Mouse (Mus musculus) hindbrain, embryonic 13.5 days (tissue): ENCODE results near the gene Ccl6. TPM values are rescaled to one million over a fixed set of nuclear protein-coding genes. Genes with fewer than 3 reads are reported as not detected.

ENCODE experiments used
- ATAC-seq: fragments of 200-750 bp; cut with Nextera tagmentation; 2 replicates; pipeline ENCODE4 v1.8.0; 2017; ENCODE audit warnings: moderate TSS enrichment; ENCODE audit not compliant: low FRiP score
- H3K27ac ChIP-seq: fragments of 300-500 bp; sonication (generic); 2 replicates; pipeline ENCODE4 v1.5.1; 2015; ENCODE audit warnings: inconsistent platforms, mild to moderate bottlenecking, moderate library complexity
- H3K27me3 ChIP-seq: fragments of 300-500 bp; sonication (generic); 2 replicates; pipeline ENCODE4 v1.6.1; 2015; ENCODE audit warnings: mild to moderate bottlenecking, inconsistent platforms
- H3K36me3 ChIP-seq: fragments of 300-500 bp; sonication (generic); 2 replicates; pipeline ENCODE4 v1.6.1; 2015; ENCODE audit warnings: mild to moderate bottlenecking, inconsistent platforms
- H3K4me1 ChIP-seq: fragments of 300-500 bp; sonication (generic); replicated peaks from 2 replicates; pipeline ENCODE4 v1.6.1; 2015; ENCODE audit warnings: inconsistent platforms
- H3K4me2 ChIP-seq: fragments of 300-500 bp; sonication (generic); 2 replicates; pipeline ENCODE4 v1.6.1; 2015; ENCODE audit warnings: inconsistent platforms, mild to moderate bottlenecking, moderate library complexity
- H3K4me3 ChIP-seq: fragments of 300-500 bp; sonication (generic); 2 replicates; pipeline ENCODE4 v1.5.1; 2015; ENCODE audit warnings: mild to moderate bottlenecking, inconsistent platforms
- H3K9ac ChIP-seq: fragments of 300-500 bp; sonication (generic); 2 replicates; pipeline ENCODE4 v1.6.1; 2015; ENCODE audit warnings: mild to moderate bottlenecking, inconsistent platforms
- H3K9me3 ChIP-seq: fragments of 300-500 bp; sonication (generic); 2 replicates; pipeline ENCODE4 v1.6.1; 2016; ENCODE audit warnings: inconsistent platforms
- WGBS: fragments of 180-500 bp; shearing (Covaris S2); methylation state at CpG from one replicate; pipeline ENCODE4 v1.1.7; 2015; 5-methylcytosine and 5-hydroxymethylcytosine counted together
- polyA plus RNA-seq: library from polyadenylated mRNA; unstranded; fragments of >200 nt; fragmentation: Nextera tagmentation; extraction: Ambion mirVana; gene quantifications from 2 replicates; pipeline ENCODE4 v1.2.1, GENCODE M21; 2015

Gene Ccl6
- polyA plus RNA-seq, 1 experiment from 2014 or later: 2.7 TPM

- no peak overlapping the region for H3K9ac ChIP-seq
- H3K27me3 ChIP-seq: no peaks in the 10 kb centered on the region
- no peak for ATAC-seq
- H3K27ac ChIP-seq: no peak overlapping the region
- no peak overlapping the region for H3K4me2 ChIP-seq
- WGBS: 81% methylated on average over 1 of the region's 1 CpGs
- no peak overlapping the region for H3K4me3 ChIP-seq
- no peaks in the 10 kb centered on the region for H3K4me1 ChIP-seq
- no peaks in the 10 kb centered on the region for H3K36me3 ChIP-seq
- H3K9me3 ChIP-seq: no peaks in the 10 kb centered on the region
These were observed 26.1 kb upstream of the Ccl6 start for GRCm38 (mm10) chr11:83619037-83619436.

GRCm38 (mm10) chr11:83618238-83618637 is 25.4 kb upstream of the Ccl6 start:
- H3K4me1 ChIP-seq: no peaks in the 10 kb centered on the region
- WGBS: 56% methylated on average over 5 of the region's 5 CpGs
- H3K27ac ChIP-seq: no peak overlapping the region
- H3K9me3 ChIP-seq: no peaks in the 10 kb centered on the region
- no peak overlapping the region for H3K9ac ChIP-seq
- ATAC-seq: no peak
- no peak overlapping the region for H3K4me2 ChIP-seq
- no peaks in the 10 kb centered on the region for H3K27me3 ChIP-seq
- H3K36me3 ChIP-seq: no peaks in the 10 kb centered on the region
- H3K4me3 ChIP-seq: no peak overlapping the region

GRCm38 (mm10) chr11:83616586-83616985 is 23.7 kb upstream of the Ccl6 start:
- ATAC-seq: no peak
- H3K4me2 ChIP-seq: no peak overlapping the region
- no peak overlapping the region for H3K9ac ChIP-seq
- H3K27me3 ChIP-seq: no peaks in the 10 kb centered on the region
- no peaks in the 10 kb centered on the region for H3K9me3 ChIP-seq
- 96% methylated on average over 1 of the region's 1 CpGs for WGBS
- no peaks in the 10 kb centered on the region for H3K4me1 ChIP-seq
- no peak overlapping the region for H3K4me3 ChIP-seq
- H3K27ac ChIP-seq: no peak overlapping the region
- H3K36me3 ChIP-seq: no peaks in the 10 kb centered on the region

- ATAC-seq: no peak
- no peaks in the 10 kb centered on the region for H3K27me3 ChIP-seq
- no peaks in the 10 kb centered on the region for H3K36me3 ChIP-seq
- no peak overlapping the region for H3K4me2 ChIP-seq
- H3K4me3 ChIP-seq: no peak overlapping the region
- H3K9ac ChIP-seq: no peak overlapping the region
- no peak overlapping the region for H3K27ac ChIP-seq
- H3K4me1 ChIP-seq: no peaks in the 10 kb centered on the region
- H3K9me3 ChIP-seq: no peaks in the 10 kb centered on the region
- 92% methylated on average over 2 of the region's 2 CpGs for WGBS
These were observed 18.0 kb upstream of the Ccl6 start for GRCm38 (mm10) chr11:83610900-83611299.

GRCm38 (mm10) chr11:83606396-83606795 is 13.5 kb upstream of the Ccl6 start:
- H3K4me2 ChIP-seq: no peak overlapping the region
- WGBS: 63% methylated on average over 1 of the region's 1 CpGs
- no peaks in the 10 kb centered on the region for H3K36me3 ChIP-seq

GRCm38 (mm10) chr11:83605535-83605934 is 12.6 kb upstream of the Ccl6 start:
- Histone ChIP-seq H3K27me3 (no peaks in the 10 kb centered on the region), H3K9ac (no peak overlapping the region), H3K9me3 (no peaks in the 10 kb centered on the region), H3K4me3 (no peak overlapping the region), H3K4me2 (no peak overlapping the region), H3K4me1 (no peaks in the 10 kb centered on the region), H3K27ac (no peak overlapping the region), H3K36me3 (no peaks in the 10 kb centered on the region)
- ATAC-seq: no peak
- WGBS: 90% methylated on average over 3 of the region's 3 CpGs

More at GRCm38 (mm10) chr11:83606396-83606795, 13.5 kb upstream of the Ccl6 start:
- ATAC-seq: no peak
- H3K27me3 ChIP-seq: no peaks in the 10 kb centered on the region
- no peaks in the 10 kb centered on the region for H3K9me3 ChIP-seq
- no peaks in the 10 kb centered on the region for H3K4me1 ChIP-seq
- H3K9ac ChIP-seq: no peak overlapping the region
- no peak overlapping the region for H3K4me3 ChIP-seq
- H3K27ac ChIP-seq: no peak overlapping the region

- no peak for ATAC-seq
- 93% methylated on average over 4 of the region's 4 CpGs for WGBS
- no peaks in the 10 kb centered on the region for H3K4me1 ChIP-seq
- no peak overlapping the region for H3K9ac ChIP-seq
- no peaks in the 10 kb centered on the region for H3K27me3 ChIP-seq
- H3K27ac ChIP-seq: no peak overlapping the region
- H3K4me3 ChIP-seq: no peak overlapping the region
- no peaks in the 10 kb centered on the region for H3K9me3 ChIP-seq
- H3K36me3 ChIP-seq: no peaks in the 10 kb centered on the region
- H3K4me2 ChIP-seq: no peak overlapping the region
These were observed 11.8 kb upstream of the Ccl6 start for GRCm38 (mm10) chr11:83604698-83605097.

GRCm38 (mm10) chr11:83603399-83603798 is 10.5 kb upstream of the Ccl6 start:
- Histone ChIP-seq H3K4me2 (no peak overlapping the region), H3K36me3 (no peaks in the 10 kb centered on the region), H3K27me3 (no peaks in the 10 kb centered on the region), H3K9ac (no peak overlapping the region), H3K9me3 (no peaks in the 10 kb centered on the region), H3K27ac (no peak overlapping the region), H3K4me3 (no peak overlapping the region), H3K4me1 (no peaks in the 10 kb centered on the region)
- 91% methylated on average over 3 of the region's 3 CpGs for WGBS
- no peak for ATAC-seq

- Histone ChIP-seq H3K9ac (no peak overlapping the region), H3K36me3 (no peaks in the 10 kb centered on the region), H3K4me3 (no peak overlapping the region), H3K4me1 (no peaks in the 10 kb centered on the region), H3K9me3 (no peaks in the 10 kb centered on the region), H3K27me3 (no peaks in the 10 kb centered on the region), H3K27ac (no peak overlapping the region), H3K4me2 (no peak overlapping the region)
- 88% methylated on average over 2 of the region's 2 CpGs for WGBS
- no peak for ATAC-seq
These were observed 7.7 kb upstream of the Ccl6 start for GRCm38 (mm10) chr11:83600576-83600975.

- H3K4me3 ChIP-seq: no peak overlapping the region
- no peak overlapping the region for H3K9ac ChIP-seq
- H3K27ac ChIP-seq: no peak overlapping the region
- H3K4me1 ChIP-seq: no peaks in the 10 kb centered on the region
- ATAC-seq: no peak
- H3K27me3 ChIP-seq: no peaks in the 10 kb centered on the region
- 94% methylated on average over 3 of the region's 3 CpGs for WGBS
- no peaks in the 10 kb centered on the region for H3K36me3 ChIP-seq
- H3K4me2 ChIP-seq: no peak overlapping the region
- no peaks in the 10 kb centered on the region for H3K9me3 ChIP-seq
These were observed 6.1 kb upstream of the Ccl6 start for GRCm38 (mm10) chr11:83598991-83599390.

GRCm38 (mm10) chr11:83598207-83598837 is 5.4 kb upstream of the Ccl6 start:
- no peaks in the 10 kb centered on the region for H3K4me1 ChIP-seq
- no peak overlapping the region for H3K4me2 ChIP-seq
- 88% methylated on average over 3 of the region's 3 CpGs for WGBS
- H3K27me3 ChIP-seq: no peaks in the 10 kb centered on the region
- H3K9ac ChIP-seq: no peak overlapping the region
- no peak for ATAC-seq
- H3K9me3 ChIP-seq: no peaks in the 10 kb centered on the region
- no peak overlapping the region for H3K27ac ChIP-seq
- no peak overlapping the region for H3K4me3 ChIP-seq
- H3K36me3 ChIP-seq: no peaks in the 10 kb centered on the region

- no peak for ATAC-seq
- Histone ChIP-seq H3K4me2 (no peak overlapping the region), H3K27ac (no peak overlapping the region), H3K4me1 (no peaks in the 10 kb centered on the region), H3K27me3 (no peaks in the 10 kb centered on the region), H3K36me3 (no peaks in the 10 kb centered on the region), H3K9me3 (no peaks in the 10 kb centered on the region), H3K4me3 (no peak overlapping the region), H3K9ac (no peak overlapping the region)
- WGBS: 92% methylated on average over 7 of the region's 7 CpGs
These were observed 4.9 kb upstream of the Ccl6 start for GRCm38 (mm10) chr11:83597796-83598195.

GRCm38 (mm10) chr11:83595669-83596455 is 3.0 kb upstream of the Ccl6 start:
- Histone ChIP-seq H3K4me1 (no peaks in the 10 kb centered on the region), H3K36me3 (no peaks in the 10 kb centered on the region), H3K9ac (no peak overlapping the region), H3K9me3 (no peaks in the 10 kb centered on the region), H3K4me2 (no peak overlapping the region), H3K27ac (no peak overlapping the region), H3K27me3 (no peaks in the 10 kb centered on the region), H3K4me3 (no peak overlapping the region)
- 88% methylated on average over 7 of the region's 7 CpGs for WGBS
- ATAC-seq: no peak
